Mouse (Mus musculus) midbrain, embryonic 16.5 days (tissue): Measurements from ENCODE around the gene Lmf2. TPM values are rescaled to one million over a fixed set of nuclear protein-coding genes. Genes with fewer than 3 reads are reported as not detected.

Experiments used
- ATAC-seq: fragments of 200-750 bp; cut with Nextera tagmentation; 2 replicates; pipeline ENCODE4 v1.8.0; 2017; ENCODE audit warnings: moderate TSS enrichment
- H3K27ac ChIP-seq: fragments of 300-500 bp; sonication (generic); 2 replicates; pipeline ENCODE4 v1.5.1; 2014; ENCODE audit warnings: mild to moderate bottlenecking, low read length, mixed read lengths
- H3K27me3 ChIP-seq: fragments of 300-500 bp; sonication (generic); 2 replicates; pipeline ENCODE4 v1.6.1; 2014; ENCODE audit warnings: low read depth, low read length, mixed read lengths; ENCODE audit not compliant: control insufficient read depth, insufficient read depth
- H3K36me3 ChIP-seq: fragments of 300-500 bp; sonication (generic); 2 replicates; pipeline ENCODE4 v1.6.1; 2014; ENCODE audit warnings: mild to moderate bottlenecking, low read length, moderate library complexity, mixed read lengths; ENCODE audit not compliant: control insufficient read depth, insufficient read depth
- H3K4me1 ChIP-seq: fragments of 300-500 bp; sonication (generic); 2 replicates; pipeline ENCODE4 v1.6.1; 2014; ENCODE audit warnings: mild to moderate bottlenecking, low read length, mixed read lengths; ENCODE audit not compliant: control insufficient read depth, insufficient read depth
- H3K4me2 ChIP-seq: fragments of 300-500 bp; sonication (generic); 2 replicates; pipeline ENCODE4 v1.6.1; 2014; ENCODE audit warnings: mild to moderate bottlenecking, low read length, mixed read lengths
- H3K4me3 ChIP-seq: fragments of 300-500 bp; sonication (generic); 2 replicates; pipeline ENCODE4 v1.5.1; 2014; ENCODE audit warnings: low read depth, mild to moderate bottlenecking, low read length, moderate library complexity, mixed read lengths
- H3K9ac ChIP-seq: fragments of 300-500 bp; sonication (generic); 2 replicates; pipeline ENCODE4 v1.6.1; 2014; ENCODE audit warnings: low read depth, low read length, mixed read lengths
- H3K9me3 ChIP-seq: fragments of 300-500 bp; sonication (generic); replicated peaks from 2 replicates; pipeline ENCODE4 v1.6.1; 2014; ENCODE audit warnings: mild to moderate bottlenecking, low read length, mixed read lengths; ENCODE audit not compliant: control insufficient read depth, poor library complexity, severe bottlenecking
- WGBS: fragments of 180-500 bp; shearing (Covaris S2); extraction: QIAGEN DNeasy Blood & Tissue Kit; methylation state at CpG from one replicate; pipeline ENCODE4 v1.1.7; 2014; 5-methylcytosine and 5-hydroxymethylcytosine counted together
- polyA plus RNA-seq: library from polyadenylated mRNA; unstranded; fragments of >200 nt; fragmentation: Nextera tagmentation; extraction: Ambion mirVana; gene quantifications from 2 replicates; pipeline ENCODE4 v1.2.1, GENCODE M21; 2015

Gene Lmf2
- polyA plus RNA-seq, 1 experiment from 2014 or later = 34.9 TPM

GRCm38 (mm10) chr15:89334774-89335537 is 20.5 kb downstream of the Lmf2 start:
- no peaks in the 10 kb centered on the region for H3K27me3 ChIP-seq
- 84% methylated on average over 17 of the region's 17 CpGs for WGBS
- no peak for ATAC-seq
- H3K9ac ChIP-seq = no peak overlapping the region
- no peak overlapping the region for H3K4me3 ChIP-seq
- H3K36me3 ChIP-seq = no peaks in the 10 kb centered on the region
- no peak overlapping the region for H3K27ac ChIP-seq
- H3K4me1 ChIP-seq = no peaks in the 10 kb centered on the region
- H3K9me3 ChIP-seq = no peaks in the 10 kb centered on the region
- no peak overlapping the region for H3K4me2 ChIP-seq

DNA sequence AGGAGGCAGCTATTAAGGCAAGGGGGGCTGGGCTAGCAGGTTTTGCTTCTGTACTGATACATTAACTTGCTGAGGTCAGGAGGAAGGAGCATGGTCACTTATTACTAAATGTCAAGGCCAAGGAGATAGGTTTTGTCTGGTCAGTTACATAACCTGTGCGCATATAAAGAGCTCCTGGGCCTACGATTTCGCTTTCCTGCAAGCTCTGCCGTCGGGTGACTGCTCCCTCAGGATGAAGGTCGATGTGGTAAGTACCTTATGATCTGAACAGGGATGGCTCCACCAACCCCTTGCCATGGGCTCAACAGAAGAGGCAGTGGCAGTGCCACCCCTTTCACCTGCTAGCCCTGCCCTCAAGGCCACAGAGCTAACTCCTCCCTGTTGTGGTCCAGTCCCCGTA is 21.2 kb downstream of the Lmf2 start, which contains the start of gene Miox:
Miox (plus strand) TSS at position 128 of the 400 bp plus-strand sequence.
- WGBS = 91% methylated on average over 7 of the region's 7 CpGs
- Histone ChIP-seq H3K36me3 (no peaks in the 10 kb centered on the region), H3K4me1 (no peaks in the 10 kb centered on the region), H3K4me3 (no peak within 1 kb of the TSS), H3K4me2 (no peak within 1 kb of the TSS), H3K27ac (no peak within 1 kb of the TSS), H3K9me3 (no peaks in the 10 kb centered on the region), H3K9ac (no peak within 1 kb of the TSS), H3K27me3 (no peaks in the 10 kb centered on the region)
- ATAC-seq = no peak

GRCm38 (mm10) chr15:89326441-89326840 is 29.0 kb downstream of the Lmf2 start:
- H3K4me3 ChIP-seq = no peak overlapping the region
- no peaks in the 10 kb centered on the region for H3K9me3 ChIP-seq
- H3K4me2 ChIP-seq = no peak overlapping the region
- no peak overlapping the region for H3K9ac ChIP-seq
- no peak overlapping the region for H3K27ac ChIP-seq
- peaks cover 6% of the 10 kb centered on the region; the same call in 1 of the 2 replicates for H3K27me3 ChIP-seq
- H3K36me3 ChIP-seq = no peaks in the 10 kb centered on the region
- 63% methylated on average over 5 of the region's 5 CpGs for WGBS
- no peaks in the 10 kb centered on the region for H3K4me1 ChIP-seq
- no peak for ATAC-seq

DNA sequence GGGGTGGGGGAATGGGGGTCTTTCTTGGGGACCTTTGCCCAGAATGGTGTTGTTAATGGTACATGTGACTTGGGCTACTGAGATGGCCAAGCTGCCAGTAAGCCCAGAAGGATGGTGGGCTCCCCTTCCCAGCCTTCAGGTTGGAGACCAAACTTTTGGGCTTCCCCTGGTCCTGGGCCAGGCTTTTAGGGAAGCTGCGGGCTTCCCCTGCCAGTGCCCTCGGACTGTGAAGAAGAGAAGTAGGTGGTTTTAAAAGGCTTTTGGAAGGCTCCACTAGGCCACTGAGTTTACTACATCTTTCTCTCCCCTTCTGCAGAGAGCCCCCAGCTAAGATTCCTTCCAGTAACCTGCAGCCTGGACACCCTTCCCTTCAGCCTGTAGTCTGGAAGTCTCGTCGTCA is 31.8 kb downstream of the Lmf2 start:
- Histone ChIP-seq H3K4me3 (no peak overlapping the region), H3K36me3 (no peaks in the 10 kb centered on the region), H3K9me3 (no peaks in the 10 kb centered on the region), H3K27me3 (peaks cover 8% of the 10 kb centered on the region; the same call in 1 of the 2 replicates), H3K4me2 (no peak overlapping the region), H3K9ac (no peak overlapping the region), H3K4me1 (no peaks in the 10 kb centered on the region), H3K27ac (no peak overlapping the region)
- no peak for ATAC-seq
- WGBS = 82% methylated on average over 4 of the region's 4 CpGs

- Histone ChIP-seq H3K4me3 (no peak within 1 kb of the TSS), H3K4me2 (no peak within 1 kb of the TSS), H3K36me3 (no peaks in the 10 kb centered on the region), H3K9me3 (no peaks in the 10 kb centered on the region), H3K27me3 (peaks cover 8% of the 10 kb centered on the region; the same call in 1 of the 2 replicates), H3K27ac (no peak within 1 kb of the TSS), H3K9ac (no peak within 1 kb of the TSS), H3K4me1 (no peaks in the 10 kb centered on the region)
- ATAC-seq = no peak
- 8% methylated on average over 26 of the region's 26 CpGs for WGBS
Measured at GRCm38 (mm10) chr15:89322670-89323522, 32.6 kb downstream of the Lmf2 start, which contains the start of gene Adm2. TSS of gene Adm2 (plus strand) at chr15:89322720.

- Histone ChIP-seq H3K4me2 (no peak overlapping the region), H3K9ac (no peak overlapping the region), H3K27me3 (peaks cover 8% of the 10 kb centered on the region; the same call in 1 of the 2 replicates), H3K4me1 (no peaks in the 10 kb centered on the region), H3K4me3 (no peak overlapping the region), H3K27ac (no peak overlapping the region), H3K9me3 (no peaks in the 10 kb centered on the region), H3K36me3 (no peaks in the 10 kb centered on the region)
- no peak for ATAC-seq
- WGBS = 83% methylated on average over 8 of the region's 8 CpGs
Measured at GRCm38 (mm10) chr15:89321264-89321663, 34.2 kb downstream of the Lmf2 start.

GRCm38 (mm10) chr15:89316146-89316545 is 39.3 kb downstream of the Lmf2 start:
- Histone ChIP-seq H3K36me3 (no peaks in the 10 kb centered on the region), H3K9ac (no peak overlapping the region), H3K4me1 (peaks cover 24% of the 10 kb centered on the region), H3K4me3 (no peak overlapping the region), H3K27ac (no peak overlapping the region), H3K9me3 (no peaks in the 10 kb centered on the region), H3K27me3 (no peaks in the 10 kb centered on the region), H3K4me2 (no peak overlapping the region; the same call in 1 of the 2 replicates)
- ATAC-seq = no peak
- WGBS = 66% methylated on average over 11 of the region's 11 CpGs

DNA sequence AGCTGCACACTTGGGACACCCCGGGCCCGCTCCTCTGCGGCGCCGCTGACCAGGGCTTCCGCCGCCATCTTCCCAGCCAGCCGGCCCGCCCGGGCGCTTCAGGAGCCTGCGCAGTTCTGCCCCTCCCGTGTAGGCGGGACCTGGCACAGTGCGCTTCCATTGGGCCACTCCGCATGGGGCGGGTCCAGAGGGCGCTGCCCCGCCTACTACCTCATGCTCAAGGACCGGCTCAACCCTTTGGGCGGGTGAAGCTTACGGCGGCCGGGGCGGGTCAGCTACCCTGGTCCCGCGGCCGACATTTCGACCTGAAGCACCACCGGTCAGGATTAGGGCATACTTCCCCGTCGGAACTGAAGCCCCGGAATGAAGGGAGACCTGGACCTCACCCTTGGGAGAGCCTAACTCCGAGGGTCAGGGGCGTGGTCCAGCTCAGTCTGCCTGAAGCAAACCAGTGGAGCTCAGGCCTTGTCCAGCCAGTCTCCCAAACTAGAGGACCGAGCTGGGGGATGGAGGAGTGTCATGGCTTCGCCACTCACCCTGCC is 40.2 kb downstream of the Lmf2 start, which contains the start of gene Sbf1:
Sbf1 (minus strand) TSS at position 122 of the 542 bp plus-strand sequence.
- no peaks in the 10 kb centered on the region for H3K27me3 ChIP-seq
- H3K4me2 ChIP-seq = peak within 1 kb of the TSS; percentile 97
- H3K4me1 ChIP-seq = peaks cover 31% of the 10 kb centered on the region
- H3K9me3 ChIP-seq = no peaks in the 10 kb centered on the region
- peak within 1 kb of the TSS; percentile 95 for H3K4me3 ChIP-seq
- ATAC-seq = peak; percentile 99
- H3K27ac ChIP-seq = peak within 1 kb of the TSS; percentile 50; the same call in 1 of the 2 replicates
- H3K9ac ChIP-seq = peak within 1 kb of the TSS; percentile 92
- 1% methylated on average over 32 of the region's 37 CpGs for WGBS
- H3K36me3 ChIP-seq = no peaks in the 10 kb centered on the region
